Mouse (Mus musculus): ENCODE data around the gene Acot4. TPM values are rescaled to one million over a fixed set of nuclear protein-coding genes. Genes with fewer than 3 reads are reported as not detected.
A peak's percentile ranks its signal among the peaks of the same experiment; 100 is the strongest.
"Not testable (repeated sequence)": the region's sequence is repeated elsewhere in the genome, so short reads cannot be mapped to it uniquely, and the experiment has no call there.

The Acot4 gene
- polyA plus RNA-seq, 1 experiment from 2014 or later: 6.0 TPM

DNA sequence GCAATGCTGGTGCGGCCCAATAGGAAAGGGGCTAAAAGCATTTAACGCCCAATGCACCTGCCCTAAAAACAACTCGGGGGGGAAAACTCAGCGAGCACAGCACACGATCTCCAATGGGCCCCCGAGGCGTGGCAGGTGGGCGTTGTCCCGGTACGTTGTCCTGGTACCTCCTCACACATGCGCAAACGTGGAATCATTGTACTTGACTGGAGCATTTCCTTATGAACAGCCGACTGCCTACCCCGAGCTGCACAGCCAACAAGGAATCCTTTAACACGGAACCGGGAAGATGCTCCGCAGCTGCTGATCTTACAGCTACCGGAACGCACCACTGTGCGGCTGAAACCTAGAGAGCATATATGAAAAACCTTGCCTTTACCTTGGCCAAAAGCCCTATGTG lies 24.2 kb downstream of the Acot4 start:
- Histone ChIP-seq H3K9ac (no peak overlapping the region), H3K36me3 (no peaks in the 10 kb centered on the region), H3K4me1 (no peaks in the 10 kb centered on the region), H3K27me3 (peaks cover 12% of the 10 kb centered on the region), H3K27ac (no peak overlapping the region), H3K4me2 (no peak overlapping the region), H3K9me3 (replicated peaks) (no peaks in the 10 kb centered on the region), H3K4me3 (replicated peaks) (no peak overlapping the region)
- 94% methylated on average over 20 of the region's 20 CpGs for WGBS
- ATAC-seq (replicated peaks; ENCODE audit: low FRiP score): no peak

GRCm38 (mm10) chr12:84063228-84063627 lies 25.0 kb downstream of the Acot4 start:
- H3K9ac ChIP-seq: no peak overlapping the region
- no peaks in the 10 kb centered on the region for H3K4me1 ChIP-seq
- WGBS: 76% methylated on average over 5 of the region's 5 CpGs
- H3K4me2 ChIP-seq: no peak overlapping the region
- no peak overlapping the region for H3K4me3 ChIP-seq (replicated peaks)
- H3K36me3 ChIP-seq: no peaks in the 10 kb centered on the region
- H3K27ac ChIP-seq: no peak overlapping the region
- no peaks in the 10 kb centered on the region for H3K9me3 ChIP-seq (replicated peaks)
- peaks cover 21% of the 10 kb centered on the region for H3K27me3 ChIP-seq
- no peak for ATAC-seq (replicated peaks; ENCODE audit: low FRiP score)

- H3K4me1 ChIP-seq: no peaks in the 10 kb centered on the region
- H3K36me3 ChIP-seq: no peaks in the 10 kb centered on the region
- H3K4me3 ChIP-seq (replicated peaks): no peak overlapping the region
- H3K27me3 ChIP-seq: peaks cover 27% of the 10 kb centered on the region
- H3K9ac ChIP-seq: no peak overlapping the region
- no peak overlapping the region for H3K4me2 ChIP-seq
- 85% methylated on average over 2 of the region's 2 CpGs for WGBS
- no peak for ATAC-seq (replicated peaks; ENCODE audit: low FRiP score)
- H3K9me3 ChIP-seq (replicated peaks): no peaks in the 10 kb centered on the region
- no peak overlapping the region for H3K27ac ChIP-seq
Observed at GRCm38 (mm10) chr12:84063833-84064232, 25.7 kb downstream of the Acot4 start.

GRCm38 (mm10) chr12:84064621-84065020 lies 26.4 kb downstream of the Acot4 start:
- Histone ChIP-seq H3K9ac (no peak overlapping the region), H3K36me3 (no peaks in the 10 kb centered on the region), H3K4me2 (no peak overlapping the region), H3K27me3 (peaks cover 33% of the 10 kb centered on the region), H3K4me3 (replicated peaks) (no peak overlapping the region), H3K4me1 (peaks cover 7% of the 10 kb centered on the region), H3K9me3 (replicated peaks) (no peaks in the 10 kb centered on the region), H3K27ac (no peak overlapping the region)
- ATAC-seq (replicated peaks; ENCODE audit: low FRiP score): no peak
- 74% methylated on average over 8 of the region's 8 CpGs for WGBS

DNA sequence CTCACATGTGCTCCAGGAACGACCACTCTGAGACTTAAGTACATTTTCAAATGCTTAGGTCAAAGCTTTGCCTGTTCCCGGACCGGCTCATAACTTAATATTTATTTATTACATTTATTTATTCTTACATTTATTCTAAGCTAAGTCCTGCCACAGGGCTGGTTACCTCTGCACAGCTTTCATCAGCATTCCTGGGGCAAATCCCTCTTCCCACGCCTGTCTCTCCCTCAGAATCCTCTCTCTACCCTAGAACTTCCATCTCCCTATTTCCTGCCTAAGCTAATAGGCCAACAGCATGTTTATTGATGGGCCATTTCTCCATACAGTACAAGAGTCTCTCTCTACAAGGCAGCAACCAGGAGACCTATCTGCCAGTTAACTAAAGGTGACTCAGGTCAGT lies 29.6 kb downstream of the Acot4 start:
- no peak for ATAC-seq (replicated peaks; ENCODE audit: low FRiP score)
- Histone ChIP-seq H3K27me3 (peaks cover 48% of the 10 kb centered on the region), H3K9ac (no peak overlapping the region), H3K4me1 (peaks cover 10% of the 10 kb centered on the region), H3K4me3 (replicated peaks) (no peak overlapping the region), H3K4me2 (no peak overlapping the region), H3K27ac (no peak overlapping the region), H3K36me3 (no peaks in the 10 kb centered on the region), H3K9me3 (replicated peaks) (no peaks in the 10 kb centered on the region)
- WGBS: 82% methylated on average over 4 of the region's 4 CpGs

DNA sequence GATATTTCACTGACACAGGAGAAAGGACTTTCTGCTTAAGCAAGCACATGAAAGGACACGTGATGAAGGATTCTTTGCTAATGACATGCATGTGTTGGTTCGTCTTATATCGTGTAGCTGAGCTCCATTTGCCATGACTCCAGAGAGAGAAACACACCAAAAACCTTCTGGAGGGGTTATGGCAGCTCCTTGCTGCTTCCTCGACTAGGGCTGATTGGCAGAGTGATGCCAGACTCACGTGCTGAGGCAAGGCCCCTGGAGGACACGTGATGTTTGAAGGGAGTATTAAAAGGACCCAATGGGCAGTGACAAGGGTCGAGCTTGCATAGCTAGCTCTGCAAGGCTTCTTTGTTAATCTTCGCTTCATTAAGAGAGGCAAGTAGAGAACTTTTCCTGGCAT lies 30.1 kb downstream of the Acot4 start:
- no peaks in the 10 kb centered on the region for H3K36me3 ChIP-seq
- no peak overlapping the region for H3K9ac ChIP-seq
- H3K27me3 ChIP-seq: peaks cover 48% of the 10 kb centered on the region
- no peak for ATAC-seq (replicated peaks; ENCODE audit: low FRiP score)
- peaks cover 10% of the 10 kb centered on the region for H3K4me1 ChIP-seq
- no peak overlapping the region for H3K4me3 ChIP-seq (replicated peaks)
- 71% methylated on average over 8 of the region's 8 CpGs for WGBS
- no peak overlapping the region for H3K4me2 ChIP-seq
- H3K9me3 ChIP-seq (replicated peaks): no peaks in the 10 kb centered on the region
- H3K27ac ChIP-seq: no peak overlapping the region

DNA sequence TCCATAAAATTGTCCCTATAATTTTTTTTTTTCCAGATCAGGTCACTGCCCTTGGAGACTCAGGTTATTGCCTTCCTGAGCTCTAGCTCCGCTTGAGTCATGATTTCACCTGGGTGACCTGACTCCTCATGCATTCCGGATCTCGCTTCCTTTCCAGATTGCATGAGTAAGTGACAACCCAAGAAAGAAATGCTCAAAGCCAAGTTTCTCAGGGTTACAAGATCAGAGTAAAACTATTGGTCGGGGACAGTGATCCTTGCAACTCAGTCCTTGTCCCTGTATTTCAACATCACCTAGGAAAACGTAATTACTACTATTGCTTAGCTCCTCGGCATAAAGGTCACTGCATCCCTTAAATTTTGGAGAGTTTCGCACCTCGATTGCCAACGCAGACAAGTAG lies 30.8 kb downstream of the Acot4 start, which contains the start of gene Acot5:
Acot5 (plus strand) TSS at position 340 of the 400 bp plus-strand sequence.
- H3K4me3 ChIP-seq (replicated peaks): peak within 1 kb of the TSS; percentile 44
- H3K9me3 ChIP-seq (replicated peaks): no peaks in the 10 kb centered on the region
- peak within 1 kb of the TSS; percentile 76 for H3K4me2 ChIP-seq
- H3K27me3 ChIP-seq: peaks cover 48% of the 10 kb centered on the region
- H3K9ac ChIP-seq: no peak within 1 kb of the TSS
- 35% methylated on average over 9 of the region's 9 CpGs for WGBS
- peaks cover 10% of the 10 kb centered on the region for H3K4me1 ChIP-seq
- H3K36me3 ChIP-seq: no peaks in the 10 kb centered on the region
- H3K27ac ChIP-seq: no peak within 1 kb of the TSS
- ATAC-seq (replicated peaks; ENCODE audit: low FRiP score): no peak

GRCm38 (mm10) chr12:84069582-84069981 lies 31.4 kb downstream of the Acot4 start:
- H3K27ac ChIP-seq; H3K36me3 ChIP-seq; H3K9me3 ChIP-seq (replicated peaks); H3K9ac ChIP-seq; ATAC-seq (replicated peaks; ENCODE audit: low FRiP score): not testable (repeated sequence)
- whole genome bisulfite sequencing: under 1% methylated on average over 47 of the region's 52 CpGs
- H3K27me3 ChIP-seq: peaks cover 46% of the 10 kb centered on the region
- H3K4me3 ChIP-seq (replicated peaks): peak overlapping the region; percentile 44
- H3K4me2 ChIP-seq: peak overlapping the region; percentile 76
- H3K4me1 ChIP-seq: peaks cover 10% of the 10 kb centered on the region

DNA sequence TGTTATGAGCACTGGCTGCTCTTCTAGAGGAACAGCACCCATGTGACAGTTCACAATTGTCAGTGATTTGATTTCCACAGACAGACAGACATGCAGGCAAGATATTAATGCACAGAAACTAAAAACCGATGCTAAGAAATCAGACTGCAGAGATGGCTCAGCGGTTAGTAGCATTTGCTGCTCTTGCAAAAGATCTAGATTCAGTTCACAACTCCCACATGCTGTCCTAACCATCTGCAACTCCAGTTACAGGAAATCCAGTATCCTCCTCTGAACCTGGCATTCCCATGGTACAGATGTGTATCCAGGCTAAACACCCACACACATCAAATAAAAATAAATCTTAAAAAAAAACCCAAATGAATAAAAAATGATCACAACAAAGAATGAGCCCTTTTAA lies 33.5 kb downstream of the Acot4 start:
- Histone ChIP-seq H3K9ac (no peak overlapping the region), H3K4me3 (replicated peaks) (no peak overlapping the region), H3K36me3 (no peaks in the 10 kb centered on the region), H3K9me3 (replicated peaks) (no peaks in the 10 kb centered on the region), H3K4me1 (peaks cover 10% of the 10 kb centered on the region), H3K27ac (no peak overlapping the region), H3K4me2 (no peak overlapping the region), H3K27me3 (peaks cover 42% of the 10 kb centered on the region)
- no peak for ATAC-seq (replicated peaks; ENCODE audit: low FRiP score)
- WGBS: 80% methylated on average over 2 of the region's 2 CpGs

DNA sequence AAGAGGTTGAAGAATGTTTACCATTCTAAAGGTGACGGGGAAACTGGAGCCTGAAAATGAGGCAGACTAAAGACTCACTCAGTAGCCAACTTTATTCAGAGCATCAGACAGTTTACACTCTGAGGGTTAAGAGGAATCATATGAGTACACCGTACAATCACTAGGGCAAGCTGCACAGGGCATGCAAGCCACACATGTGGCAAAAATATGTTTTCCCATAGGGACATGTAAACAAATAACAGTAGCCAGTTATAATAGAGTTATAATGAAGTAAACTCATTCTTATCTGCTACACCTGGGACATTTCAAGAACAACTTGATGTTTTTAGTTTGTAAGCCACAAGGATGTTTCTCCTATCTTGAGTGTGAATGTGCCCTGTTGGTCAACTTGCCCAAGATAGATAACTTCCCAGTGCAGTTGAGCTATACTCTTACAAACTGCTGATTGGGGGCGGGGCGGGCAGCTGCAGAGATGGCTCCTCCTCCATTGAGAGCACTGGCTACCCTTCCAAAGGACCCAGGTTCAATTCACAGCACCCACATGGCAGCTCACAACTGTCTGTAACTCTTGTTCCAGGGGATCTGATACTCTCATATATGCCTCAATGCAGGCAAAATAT lies 39.3 kb downstream of the Acot4 start:
- Histone ChIP-seq H3K27me3 (no peaks in the 10 kb centered on the region), H3K4me2 (no peak overlapping the region), H3K9ac (no peak overlapping the region), H3K4me1 (no peaks in the 10 kb centered on the region), H3K27ac (no peak overlapping the region), H3K36me3 (no peaks in the 10 kb centered on the region), H3K4me3 (replicated peaks) (no peak overlapping the region), H3K9me3 (replicated peaks) (no peaks in the 10 kb centered on the region)
- WGBS: 93% methylated on average over 4 of the region's 4 CpGs
- no peak for ATAC-seq (replicated peaks; ENCODE audit: low FRiP score)

DNA sequence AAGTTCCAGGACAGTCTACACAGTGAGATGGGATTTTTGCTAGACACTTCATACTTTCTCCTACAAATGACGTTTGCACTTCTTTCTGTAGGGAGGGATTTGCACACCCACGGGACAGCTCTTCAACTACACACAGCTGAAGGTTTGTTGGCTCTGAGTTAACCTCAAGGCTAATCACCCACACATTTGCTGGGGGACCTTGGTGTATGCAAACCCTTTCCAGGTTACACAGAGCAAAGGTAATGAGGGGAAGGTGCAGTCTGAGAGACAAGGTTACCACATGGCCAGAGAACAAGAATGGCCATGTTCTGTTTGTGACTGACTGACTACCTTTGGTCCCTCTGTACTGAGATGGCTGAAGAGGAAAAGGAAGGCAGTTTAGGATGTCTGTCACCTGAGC lies 45.7 kb downstream of the Acot4 start:
- Histone ChIP-seq H3K9ac (no peak overlapping the region), H3K27ac (no peak overlapping the region), H3K4me2 (no peak overlapping the region), H3K4me1 (no peaks in the 10 kb centered on the region), H3K4me3 (replicated peaks) (no peak overlapping the region), H3K27me3 (no peaks in the 10 kb centered on the region), H3K9me3 (replicated peaks) (no peaks in the 10 kb centered on the region), H3K36me3 (no peaks in the 10 kb centered on the region)
- ATAC-seq (replicated peaks; ENCODE audit: low FRiP score): no peak
- 84% methylated on average over 2 of the region's 2 CpGs for WGBS

DNA sequence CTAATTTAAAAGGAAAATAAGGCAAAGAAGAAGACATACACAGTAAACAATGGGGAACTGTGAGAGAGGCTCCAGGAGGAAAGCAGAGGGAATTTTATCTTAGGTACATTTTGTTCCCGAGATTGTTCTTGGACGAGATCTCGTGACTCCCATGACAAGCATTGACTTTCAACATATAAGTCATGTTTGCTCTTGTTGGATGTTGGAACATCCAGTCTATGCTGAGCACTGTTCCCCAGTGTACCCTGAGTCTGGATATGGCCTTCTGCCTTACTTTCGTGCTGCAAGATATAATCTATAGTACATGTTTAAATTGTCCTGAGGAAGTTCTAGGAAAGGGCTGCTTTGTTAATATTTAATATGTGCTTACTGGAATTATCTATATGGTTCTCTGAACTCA lies 46.4 kb downstream of the Acot4 start:
- Histone ChIP-seq H3K9me3 (replicated peaks) (peaks cover under 1% of the 10 kb centered on the region; the same call in 1 of the 2 replicates), H3K27me3 (no peaks in the 10 kb centered on the region), H3K9ac (no peak overlapping the region), H3K27ac (no peak overlapping the region), H3K4me2 (no peak overlapping the region), H3K36me3 (no peaks in the 10 kb centered on the region), H3K4me1 (no peaks in the 10 kb centered on the region), H3K4me3 (replicated peaks) (no peak overlapping the region)
- no peak for ATAC-seq (replicated peaks; ENCODE audit: low FRiP score)
- 80% methylated on average over 4 of the region's 4 CpGs for WGBS

GRCm38 (mm10) chr12:84094666-84095065 lies 56.5 kb downstream of the Acot4 start:
- H3K27ac ChIP-seq; H3K4me1 ChIP-seq; ATAC-seq (replicated peaks; ENCODE audit: low FRiP score); H3K9ac ChIP-seq; H3K4me3 ChIP-seq (replicated peaks); H3K4me2 ChIP-seq; H3K36me3 ChIP-seq; H3K27me3 ChIP-seq: not testable (repeated sequence)
- H3K9me3 ChIP-seq (replicated peaks): peaks cover 18% of the 10 kb centered on the region
- 91% methylated on average over 5 of the region's 5 CpGs for WGBS
